Comparison of ENCODE assay signal across 10 mouse cellular contexts in the genomic region with DNA sequence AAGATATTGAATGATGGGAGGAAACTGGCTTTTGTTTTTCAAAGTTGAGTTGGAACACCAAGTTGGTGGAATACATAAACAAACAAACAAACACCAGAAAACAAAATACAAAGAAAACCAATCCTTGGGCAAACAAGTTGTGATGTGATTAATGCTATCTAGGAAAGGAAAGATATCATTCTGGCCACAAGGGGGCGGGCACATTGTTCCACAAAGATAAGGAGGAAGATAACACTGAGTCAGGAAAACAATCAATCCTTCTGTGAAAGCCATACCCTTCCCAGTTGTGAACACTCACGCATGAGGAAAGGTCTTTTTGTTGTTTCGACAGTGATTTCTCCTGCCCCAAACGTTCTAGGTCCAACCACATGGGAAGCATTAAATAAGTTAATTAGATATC. TPM values are rescaled to one million over a fixed set of nuclear protein-coding genes. Genes with fewer than 3 reads are reported as not detected.
DNase-seq lines count a peak whose midpoint lies in the region; ATAC-seq and TF ChIP-seq lines count a peak whose summit lies in the region.
"Had no signal": no experiment of that assay in that cellular context is flagged by ENCODE, and none has a peak within 500 bp of the region (broad histone marks: within the 10 kb centered on the region; RNA-seq: fewer than 3 reads in every experiment).

No protein-coding gene starts in this region.

- no peak for TF ChIP-seq RAD21 in MEL (IDR thresholded peaks at IDR 0.05; ENCODE audit: low read depth, low read length)

- TF ChIP-seq EP300 in MEL (IDR thresholded peaks at IDR 0.05; ENCODE audit: low read depth in 1 of 2, low read length in 2 of 2) = no peak

- ATAC-seq in intestine, embryonic 16.5 days = no peak

- H3K4me2 ChIP-seq in intestine, embryonic 16.5 days (ENCODE audit: low read depth, low read length) = no peak overlapping the region
- H3K4me2 ChIP-seq: hindbrain, embryonic 15.5 days had no signal

- no peaks in the 10 kb centered on the region for H3K79me2 ChIP-seq in MEL (ENCODE audit: control insufficient read depth, insufficient read depth, low read length, poor library complexity)

- no peak for TF ChIP-seq POLR2A in MEL (IDR thresholded peaks at IDR 0.05; ENCODE audit: control insufficient read depth in 1 of 2, insufficient read depth in 1 of 2, low read depth in 1 of 2, low read length in 2 of 2, poor library complexity in 1 of 2)

- no peaks in the 10 kb centered on the region for H3K4me1 ChIP-seq in MEL (ENCODE audit: control insufficient read depth in 1 of 2, insufficient read depth in 2 of 2, low read length in 2 of 2)
- H3K4me1 ChIP-seq in intestine, embryonic 16.5 days (ENCODE audit: control insufficient read depth, insufficient read depth, low read length) = no peaks in the 10 kb centered on the region
- H3K4me1 ChIP-seq: hindbrain, embryonic 15.5 days had no signal

- WGBS in intestine, embryonic 16.5 days = 9% methylated on average over 4 of the region's 4 CpGs

- H3K27ac ChIP-seq in MEL (ENCODE audit: control insufficient read depth, low read depth, low read length) = no peak overlapping the region
- no peak overlapping the region for H3K27ac ChIP-seq in layer of hippocampus, adult 2 months
- no peak overlapping the region for H3K27ac ChIP-seq in intestine, embryonic 16.5 days (ENCODE audit: low read length)
- H3K27ac ChIP-seq: hindbrain, embryonic 15.5 days had no signal

- H3K36me3 ChIP-seq in MEL (ENCODE audit: control insufficient read depth in 1 of 2, insufficient read depth in 2 of 2, low read length in 2 of 2) = no peaks in the 10 kb centered on the region
- no peaks in the 10 kb centered on the region for H3K36me3 ChIP-seq in intestine, embryonic 16.5 days (ENCODE audit: control insufficient read depth, insufficient read depth, low read length)
- H3K36me3 ChIP-seq: hindbrain, embryonic 15.5 days had no signal

- H3K27me3 ChIP-seq in MEL (ENCODE audit: control insufficient read depth in 1 of 2, insufficient read depth in 2 of 2, low read length in 2 of 2) = no peaks in the 10 kb centered on the region
- peaks cover 28% of the 10 kb centered on the region for H3K27me3 ChIP-seq in intestine, embryonic 16.5 days (replicated peaks; ENCODE audit: control insufficient read depth, insufficient read depth, low read length)

- TF ChIP-seq CTCF in MEL (IDR thresholded peaks at IDR 0.05 in 2 of 3, conservative IDR thresholded peaks at IDR 0.05 in 1 of 3; ENCODE audit: control insufficient read depth in 1 of 3, insufficient read depth in 1 of 3, low read depth in 2 of 3, low read length in 3 of 3, poor library complexity in 1 of 3, severe bottlenecking in 1 of 3) = peak in 2 of 3 experiments; percentile 5 to 13; a peak in 2 of 6 replicates
- TF ChIP-seq CTCF in layer of hippocampus, adult 2 months (conservative IDR thresholded peaks at IDR 0.05) = peak; percentile 82

- H3K9ac ChIP-seq in MEL (ENCODE audit: control insufficient read depth, low read depth, low read length, poor library complexity, severe bottlenecking) = no peak overlapping the region
- H3K9ac ChIP-seq in intestine, embryonic 16.5 days (ENCODE audit: low read depth, low read length) = no peak overlapping the region
- H3K9ac ChIP-seq: hindbrain, embryonic 15.5 days had no signal

- H3K4me3 ChIP-seq in MEL (ENCODE audit: control insufficient read depth in 1 of 2, insufficient read depth in 1 of 2, low read depth in 2 of 2, low read length in 2 of 2) = no peak overlapping the region
- H3K4me3 ChIP-seq in layer of hippocampus, adult 2 months = no peak overlapping the region
- H3K4me3 ChIP-seq in intestine, embryonic 16.5 days (ENCODE audit: low read length) = no peak overlapping the region
- H3K4me3 ChIP-seq: hindbrain, embryonic 15.5 days; myocyte had no signal

- peak; percentile 3 to 41 for DNase-seq in kidney, adult 8-10 months
- DNase-seq in kidney, adult 11 months = no peak
- DNase-seq in MEL (ENCODE audit: low read depth, low spot score) = peak; percentile 5
- peak; percentile 77 to 87 for DNase-seq in cerebellum, postnatal 14 days
- DNase-seq in layer of hippocampus, adult 2 months (ENCODE audit: low spot score in 2 of 2) = peak; percentile 44 to 77
- peak; percentile 73 for DNase-seq in retina, postnatal 1 day
- no peak for DNase-seq in heart, postnatal 14 days

- no peaks in the 10 kb centered on the region for H3K9me3 ChIP-seq in MEL (replicated peaks; ENCODE audit: insufficient read depth, low read length)
- no peaks in the 10 kb centered on the region for H3K9me3 ChIP-seq in intestine, embryonic 16.5 days (ENCODE audit: control insufficient read depth, low read length)
- H3K9me3 ChIP-seq: hindbrain, embryonic 15.5 days had no signal

- intact Hi-C loops in heart, postnatal 14 days (cut with DNase I) = no loop called here

TF ChIP-seq in MEL, 35 proteins besides CTCF, POLR2A, EP300 and RAD21:
- TF ChIP-seq GATA1 (IDR thresholded peaks at IDR 0.05; ENCODE audit: low read depth, low read length) = peak; percentile 32; the same call in 1 of the 2 replicates
- no peak for TF ChIP-seq POLR2AphosphoS2 (IDR thresholded peaks at IDR 0.05; ENCODE audit: low read length)
- TF ChIP-seq ZKSCAN1 (IDR thresholded peaks at IDR 0.05; ENCODE audit: low read depth, low read length) = no peak

RNA-seq across cellular contexts. Expression of gene Pax1, which starts 17.2 kb away (rescaled TPM):
- not detected in 2 replicates for total RNA-seq in MEL (2012; rRNA removed)
- polyA plus RNA-seq in MEL (2012; ENCODE audit: insufficient read depth in 1 of 2, insufficient read length in 2 of 2, low read depth in 1 of 2, low replicate concordance in 2 of 2, missing spikeins in 1 of 2) = not detected
- under 1 TPM in 1 of 2 experiments, not detected in 1; 0.18 TPM for total RNA-seq in layer of hippocampus, adult 2 months (2021)
- total RNA-seq in heart, postnatal 14 days (2021) = 1 to 10 TPM in 1 of 2 experiments, not detected in 1; 1.1 TPM
- polyA plus RNA-seq in intestine, embryonic 16.5 days (2015; fragmentation: Nextera tagmentation; extraction: Ambion mirVana) = 0.09 TPM in 1 of 2 replicates, not detected in the other
- polyA plus RNA-seq: hindbrain, embryonic 15.5 days; myocyte had no signal

Comparison
In these comparisons a context has a peak if more than half of its experiments do, and no peak if none do; other contexts are left out.
1. DNase-seq: peak in kidney, adult 8-10 months (2 of 2), MEL (single experiment), cerebellum, postnatal 14 days (2 of 2), layer of hippocampus, adult 2 months (2 of 2) and retina, postnatal 1 day (single experiment); none in kidney, adult 11 months (single experiment) and heart, postnatal 14 days (0 of 2).